Mouse (Mus musculus) liver, postnatal 0 days (tissue): ENCODE data around the gene Fam114a2.

Experiments used
- CTCF ChIP-seq: sonication (generic); IDR thresholded peaks from 2 replicates; pipeline ENCODE4 v1.5.1; 2016; ENCODE audit warnings: antibody characterized with exemption, low read depth
- EP300 ChIP-seq: IDR thresholded peaks from 2 replicates; pipeline ENCODE4 v1.6.1; 2016; ENCODE audit warnings: antibody characterized with exemption, low read depth, mild to moderate bottlenecking

- TF ChIP-seq CTCF (no peak), EP300 (no peak)
Observed at GRCm38 (mm10) chr11:57474296-57474941, 44.0 kb downstream of the Fam114a2 start.
